Mouse (Mus musculus) ovary, postnatal 36 days (tissue): ENCODE results near the gene Dgkd.

Experiments used
- DNase-seq: peaks from one replicate; pipeline ENCODE4 v3.0.0; 2022; ENCODE audit warnings: low spot score, mixed read lengths

The Dgkd gene

DNA sequence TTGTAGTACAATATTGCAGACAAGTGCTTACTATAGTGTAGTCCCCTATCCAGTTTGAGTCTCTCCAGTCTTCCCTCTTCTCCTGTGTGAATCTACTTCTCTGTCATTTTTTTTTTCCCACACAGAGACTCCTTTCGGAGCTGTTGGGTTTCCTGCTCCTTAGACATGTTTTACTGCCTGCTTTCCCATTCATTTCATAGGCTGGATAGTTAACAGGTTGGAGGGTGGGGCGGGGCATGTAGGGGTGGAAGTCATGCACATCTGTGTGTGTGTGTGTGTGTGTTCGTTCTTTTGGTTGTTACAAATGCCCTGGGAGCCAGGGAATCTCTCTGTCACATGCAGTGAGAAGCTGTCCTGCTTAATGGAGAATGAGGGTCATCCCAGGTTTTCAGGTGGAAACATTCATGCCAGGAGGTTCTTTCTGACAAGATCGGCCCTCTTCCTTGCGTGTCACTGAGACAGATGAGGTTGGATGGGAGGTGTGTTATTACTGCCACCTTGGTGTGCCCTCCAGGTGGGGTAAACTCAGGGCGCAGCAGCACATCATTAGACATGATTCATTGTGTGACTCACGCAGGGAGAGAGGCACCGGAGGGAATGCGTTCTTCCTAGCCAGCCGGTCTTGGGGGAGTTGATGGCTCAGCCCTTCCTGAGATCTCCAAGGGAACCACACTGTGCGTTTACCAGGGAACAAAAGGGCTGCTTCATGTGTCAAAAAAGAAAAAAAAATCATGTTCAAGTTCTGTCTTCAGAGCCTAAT is 4.7 kb upstream of the Dgkd start:
- no peak for DNase-seq

DNA sequence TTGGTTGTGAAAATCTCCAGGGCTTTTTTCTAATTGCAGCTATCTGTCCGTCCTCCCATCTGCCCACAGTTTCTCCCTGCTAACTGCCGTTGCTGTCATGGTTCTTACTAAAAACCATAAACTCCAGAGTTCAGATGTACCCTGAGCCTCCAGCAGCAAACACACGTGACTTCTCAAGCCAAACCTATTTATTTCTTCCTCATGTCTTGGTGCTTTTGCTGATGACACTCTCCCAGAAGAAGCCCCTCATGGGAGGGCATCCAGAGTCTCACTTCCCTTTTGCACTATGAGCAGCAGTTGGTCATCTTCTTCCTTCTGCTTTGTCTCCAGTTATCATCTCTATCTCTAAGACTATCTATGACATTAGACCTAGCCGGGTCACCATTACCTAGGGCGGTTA is 3.8 kb upstream of the Dgkd start:
- DNase-seq = no peak

DNA sequence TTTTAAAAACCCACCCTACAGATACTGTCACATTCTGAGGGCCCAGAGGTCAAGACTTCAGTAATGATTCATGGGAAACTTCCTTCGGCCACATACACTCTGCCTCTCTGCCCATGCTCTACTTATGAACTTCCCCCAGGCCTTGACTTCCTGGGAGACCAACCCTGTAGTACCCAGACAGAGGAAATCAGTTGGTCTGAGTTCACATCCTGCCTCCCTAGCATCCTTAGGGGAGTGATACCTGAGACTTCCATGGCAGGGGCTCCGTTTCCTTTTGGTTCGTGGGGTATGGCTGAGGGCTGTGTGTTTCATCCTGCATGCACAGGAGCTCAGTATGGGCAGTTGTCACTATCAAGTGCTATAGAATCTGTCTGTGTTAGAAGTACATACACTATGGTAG is 1.7 kb upstream of the Dgkd start:
- DNase-seq = no peak

- no peak for DNase-seq
Observed at GRCm38 (mm10) chr1:87852081-87852790, 851 bp upstream of the Dgkd start.

GRCm38 (mm10) chr1:87853601-87854361 is 694 bp downstream of the Dgkd start:
- DNase-seq = peak; percentile 10

DNA sequence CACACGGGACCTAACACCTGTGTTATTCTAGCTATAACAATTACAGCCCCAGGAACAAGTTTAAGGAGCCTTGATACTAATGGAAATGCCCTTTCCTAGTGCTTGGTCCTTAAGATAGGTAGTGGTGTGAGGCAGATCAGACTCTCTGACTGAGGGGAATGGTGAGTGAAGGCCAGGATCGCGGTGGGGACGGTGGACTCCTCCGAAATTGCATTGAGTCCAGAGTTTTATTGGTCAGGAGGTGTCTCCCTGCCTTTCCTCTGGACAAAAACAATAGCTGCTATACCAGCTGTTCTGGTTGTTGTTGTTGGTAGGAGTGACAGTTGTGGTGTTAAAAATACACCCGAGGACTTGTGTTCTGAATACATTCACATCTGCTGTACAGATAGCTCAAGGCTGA is 1.3 kb downstream of the Dgkd start:
- no peak for DNase-seq

GRCm38 (mm10) chr1:87854851-87855251 is 1.8 kb downstream of the Dgkd start:
- DNase-seq = no peak

DNA sequence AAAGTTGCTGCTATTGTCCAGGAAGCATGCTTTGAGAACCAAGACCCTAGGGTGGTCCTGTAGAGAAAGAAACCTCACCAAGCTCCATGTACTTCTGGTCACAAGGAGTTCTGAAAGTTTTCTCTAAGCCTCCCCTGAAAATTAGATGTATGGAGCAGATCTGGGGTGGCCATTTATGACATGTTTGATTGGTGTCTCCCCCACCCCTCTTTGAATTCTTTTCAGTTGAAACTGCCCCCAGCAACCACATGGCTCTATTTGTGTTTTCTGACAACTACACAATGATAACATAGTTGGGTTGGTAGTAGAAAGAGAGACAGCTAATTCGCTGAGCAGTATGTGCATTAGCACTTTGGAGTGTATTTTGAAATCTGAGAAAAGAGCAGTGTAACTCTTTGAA is 2.4 kb downstream of the Dgkd start:
- no peak for DNase-seq

- DNase-seq = no peak
Observed at GRCm38 (mm10) chr1:87856823-87857222, 3.7 kb downstream of the Dgkd start.

GRCm38 (mm10) chr1:87858031-87858430 is 4.9 kb downstream of the Dgkd start:
- DNase-seq = no peak

- DNase-seq = no peak
Observed at GRCm38 (mm10) chr1:87858529-87858928, 5.4 kb downstream of the Dgkd start.

DNA sequence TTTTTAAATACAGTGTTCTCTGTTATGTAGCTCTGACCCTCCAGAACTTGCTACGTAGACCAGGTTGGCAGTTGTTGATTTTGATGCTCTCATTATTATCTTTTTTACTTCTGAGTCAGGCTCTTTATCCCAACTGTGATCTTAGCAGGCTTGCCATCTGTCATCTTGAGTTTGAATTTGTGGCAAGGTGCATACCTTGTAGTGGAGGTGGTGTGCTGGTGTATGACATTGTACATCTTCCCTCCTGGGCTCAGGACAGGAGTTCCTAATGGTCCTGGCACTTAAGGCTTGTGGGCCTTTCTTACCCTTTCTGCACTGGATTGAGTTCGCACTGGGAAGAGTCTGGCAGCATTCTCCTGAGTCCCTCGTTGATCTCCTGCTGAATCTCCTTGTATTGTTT is 10.5 kb downstream of the Dgkd start:
- DNase-seq = no peak

- DNase-seq = no peak
Observed at GRCm38 (mm10) chr1:87864889-87865288, 11.8 kb downstream of the Dgkd start.

GRCm38 (mm10) chr1:87866672-87867071 is 13.6 kb downstream of the Dgkd start:
- DNase-seq = no peak

- no peak for DNase-seq
Observed at GRCm38 (mm10) chr1:87871546-87871945, 18.5 kb downstream of the Dgkd start.

GRCm38 (mm10) chr1:87873081-87873480 is 20.0 kb downstream of the Dgkd start:
- no peak for DNase-seq

DNA sequence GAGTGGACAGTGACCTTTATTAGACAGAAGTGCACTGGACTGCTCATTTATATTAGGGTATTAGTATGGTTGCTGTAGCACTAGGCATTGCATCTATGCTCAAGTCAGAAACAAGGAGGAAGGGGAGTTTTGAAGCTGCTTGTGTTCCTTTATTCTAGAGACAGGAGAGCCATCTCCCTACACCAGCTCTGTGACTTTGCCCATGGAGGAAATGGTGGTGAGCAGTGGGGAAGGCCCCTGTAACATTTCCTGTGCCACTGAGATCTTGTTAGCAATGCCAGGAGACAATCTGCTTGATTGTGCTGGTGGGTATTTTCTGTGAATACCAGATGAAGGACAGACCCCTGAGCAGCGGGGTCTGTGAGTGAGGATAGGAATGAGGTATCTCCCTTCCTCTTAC is 23.0 kb downstream of the Dgkd start:
- DNase-seq = no peak

- no peak for DNase-seq
Observed at GRCm38 (mm10) chr1:87877552-87878283, 24.6 kb downstream of the Dgkd start.

- no peak for DNase-seq
Observed at GRCm38 (mm10) chr1:87879034-87879433, 25.9 kb downstream of the Dgkd start.

GRCm38 (mm10) chr1:87879494-87880325 is 26.6 kb downstream of the Dgkd start:
- DNase-seq = peak; percentile 65

DNA sequence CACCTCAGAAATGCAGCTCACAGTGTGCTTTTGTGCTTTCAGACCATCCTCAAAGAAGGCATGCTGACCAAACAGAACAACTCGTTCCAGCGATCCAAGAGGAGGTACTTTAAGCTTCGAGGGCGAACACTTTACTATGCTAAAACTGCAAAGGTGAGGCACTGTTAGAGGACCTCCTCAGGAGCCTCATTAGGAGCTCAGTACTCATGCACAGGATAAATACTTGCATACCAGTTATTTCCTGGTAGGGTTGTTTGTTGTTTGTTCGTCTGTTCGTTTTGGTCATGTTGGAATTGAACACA is 27.2 kb downstream of the Dgkd start:
- DNase-seq = no peak

DNA sequence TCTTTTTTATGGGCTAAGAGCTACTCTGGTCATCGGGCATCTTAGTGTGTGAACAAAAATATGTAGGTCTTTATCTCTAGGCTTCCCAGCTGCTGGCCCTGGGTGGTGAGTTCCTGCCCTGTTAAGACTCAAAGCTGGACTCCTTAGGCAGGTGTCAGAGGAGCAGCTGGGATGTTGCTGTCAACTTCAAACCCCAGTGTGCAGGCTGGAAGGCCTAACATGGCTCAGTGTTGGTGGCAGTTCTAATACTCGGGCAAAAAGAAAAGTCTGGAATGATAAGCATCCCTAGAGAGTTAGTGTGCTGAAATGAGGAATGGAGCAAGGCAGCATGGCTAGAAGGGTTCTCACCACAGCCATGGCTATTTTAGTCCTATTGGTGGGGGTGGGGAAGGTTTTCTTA is 27.8 kb downstream of the Dgkd start:
- no peak for DNase-seq
